Comparison of ENCODE assay signal across 10 mouse cellular contexts in genomic region chr3:88381389-88382315, GRCm38 (mm10). TPM values are rescaled to one million over a fixed set of nuclear protein-coding genes. Genes with fewer than 3 reads are reported as not detected.
DNase-seq lines count a peak whose midpoint lies in the region; ATAC-seq and TF ChIP-seq lines count a peak whose summit lies in the region.
"Not testable (repeated sequence)": the region's sequence is repeated elsewhere in the genome, so short reads cannot be mapped to it uniquely, and the experiment has no call there.
"Had no signal": no experiment of that assay in that cellular context is flagged by ENCODE, and none has a peak within 500 bp of the region (broad histone marks: within the 10 kb centered on the region; RNA-seq: fewer than 3 reads in every experiment).

No protein-coding gene starts in this region.

- H3K27me3 ChIP-seq in heart, postnatal 0 days (ENCODE audit: control insufficient read depth, insufficient read depth, low read length); kidney, embryonic 15.5 days; liver, embryonic 13.5 days; midbrain, embryonic 13.5 days: not testable (repeated sequence)

- not testable (repeated sequence) for H3K9me3 ChIP-seq in heart, postnatal 0 days (replicated peaks; ENCODE audit: control insufficient read depth, low read length); kidney, embryonic 15.5 days (replicated peaks); liver, embryonic 13.5 days (replicated peaks); midbrain, embryonic 13.5 days

- H3K27ac ChIP-seq in heart, postnatal 0 days (ENCODE audit: low read depth); liver, embryonic 13.5 days: not testable (repeated sequence)
- peak overlapping the region; percentile 70 for H3K27ac ChIP-seq in kidney, embryonic 15.5 days
- peak overlapping the region; percentile 77 for H3K27ac ChIP-seq in midbrain, embryonic 13.5 days

- ATAC-seq in erythroid progenitor cell, adult 5-6 weeks (replicated peaks; ENCODE audit: low FRiP score, poor library complexity, severe bottlenecking) = peak; percentile 79
- 0 out of 2 replicates have a peak, but pooled peaks have one; percentile 31 for ATAC-seq in heart, postnatal 0 days (ENCODE audit: insufficient read depth, low read depth)
- ATAC-seq in kidney, embryonic 15.5 days (replicated peaks; ENCODE audit: low FRiP score) = peak; percentile 89
- peak; percentile 75 for ATAC-seq in liver, embryonic 13.5 days (ENCODE audit: low read depth)
- ATAC-seq in midbrain, embryonic 13.5 days = peak; percentile 91

- not testable (repeated sequence) for H3K4me3 ChIP-seq in heart, postnatal 0 days (ENCODE audit: low read depth, low read length); liver, embryonic 13.5 days (replicated peaks)
- peak overlapping the region; percentile 31 for H3K4me3 ChIP-seq in kidney, embryonic 15.5 days (replicated peaks)
- H3K4me3 ChIP-seq in midbrain, embryonic 13.5 days (replicated peaks) = peak overlapping the region; percentile 28

- peak; percentile 57 to 62 for DNase-seq in B cell, adult 2 months
- DNase-seq in adrenal gland, postnatal 10 days = peak; percentile 51
- not testable (repeated sequence) for DNase-seq in heart, postnatal 0 days (ENCODE audit: low spot score); liver, embryonic 13.5 days
- DNase-seq in right cerebral cortex, adult 18-20 months = peak; percentile 34

- not testable (repeated sequence) for H3K4me2 ChIP-seq in heart, postnatal 0 days (ENCODE audit: low read depth, low read length)
- peak overlapping the region; percentile 59 for H3K4me2 ChIP-seq in kidney, embryonic 15.5 days
- peak overlapping the region; percentile 51 for H3K4me2 ChIP-seq in liver, embryonic 13.5 days
- H3K4me2 ChIP-seq in midbrain, embryonic 13.5 days (replicated peaks) = peak overlapping the region; percentile 50

- H3K4me1 ChIP-seq in heart, postnatal 0 days (ENCODE audit: control insufficient read depth, insufficient read depth); kidney, embryonic 15.5 days; liver, embryonic 13.5 days (replicated peaks); midbrain, embryonic 13.5 days (replicated peaks): not testable (repeated sequence)

- not testable (repeated sequence) for H3K36me3 ChIP-seq in heart, postnatal 0 days (replicated peaks; ENCODE audit: control insufficient read depth, insufficient read depth, low read length); kidney, embryonic 15.5 days; liver, embryonic 13.5 days; midbrain, embryonic 13.5 days

- WGBS in heart, postnatal 0 days = 15% methylated on average over 17 of the region's 22 CpGs
- 5% methylated on average over 22 of the region's 22 CpGs for WGBS in kidney, embryonic 15.5 days
- WGBS in liver, embryonic 13.5 days (ENCODE audit: insufficient replicate concordance) = 16% methylated on average over 17 of the region's 22 CpGs
- 4% methylated on average over 20 of the region's 22 CpGs for WGBS in midbrain, embryonic 13.5 days

- H3K9ac ChIP-seq in heart, postnatal 0 days (replicated peaks; ENCODE audit: low read depth, low read length); kidney, embryonic 15.5 days; liver, embryonic 13.5 days: not testable (repeated sequence)
- peak overlapping the region; percentile 41; the same call in 1 of the 2 replicates for H3K9ac ChIP-seq in midbrain, embryonic 13.5 days (replicated peaks)

- not testable (repeated sequence) for TF ChIP-seq CTCF in heart, postnatal 0 days (IDR thresholded peaks at IDR 0.05; ENCODE audit: low read depth)

- TF ChIP-seq EP300 in heart, postnatal 0 days (IDR thresholded peaks at IDR 0.05; ENCODE audit: low read depth) = not testable (repeated sequence)

RNA-seq across cellular contexts. Expression of gene Bglap, which starts 2.6 kb away (rescaled TPM):
- 100 to 1,000 TPM in 1 of 2 experiments, 1 to 10 TPM in 1; 1.6 to 106 TPM for total RNA-seq in adrenal gland, postnatal 10 days (2021)
- total RNA-seq in erythroid progenitor cell, adult 5-6 weeks (2015; ENCODE audit: low replicate concordance) = 3.6 TPM in 1 of 2 replicates, not detected in the other
- total RNA-seq in erythroid progenitor cell, adult 5-6 weeks (2017; ENCODE audit: low replicate concordance) = not detected in 2 replicates
- total RNA-seq in heart, postnatal 0 days (2014; rRNA removed; ENCODE audit: low replicate concordance) = not detected in 2 replicates
- polyA plus RNA-seq in heart, postnatal 0 days (2015; fragmentation: Nextera tagmentation; extraction: Ambion mirVana) = not detected in 2 replicates
- polyA plus RNA-seq in kidney, embryonic 15.5 days (2015; fragmentation: Nextera tagmentation; extraction: Ambion mirVana) = 5.6 TPM in 1 of 2 replicates, not detected in the other
- not detected in 2 replicates for polyA plus RNA-seq in liver, embryonic 13.5 days (2015; fragmentation: Nextera tagmentation; extraction: Ambion mirVana)
- polyA plus RNA-seq in midbrain, embryonic 13.5 days (2015; fragmentation: Nextera tagmentation; extraction: Ambion mirVana) = not detected in 2 replicates
- total RNA-seq: gastrocnemius, adult 8-10 months had no signal

RNA-seq across cellular contexts. Expression of gene Bglap2, which starts 3.2 kb away (rescaled TPM):
- total RNA-seq in adrenal gland, postnatal 10 days (2021) = 10 to 100 TPM in 1 of 2 experiments, not detected in 1; 24.0 TPM
- total RNA-seq in erythroid progenitor cell, adult 5-6 weeks (2015; ENCODE audit: low replicate concordance) = not detected in 2 replicates
- total RNA-seq in erythroid progenitor cell, adult 5-6 weeks (2017; ENCODE audit: low replicate concordance) = 3.9 TPM in 1 of 2 replicates, not detected in the other
- not detected in 2 replicates for total RNA-seq in heart, postnatal 0 days (2014; rRNA removed; ENCODE audit: low replicate concordance)
- polyA plus RNA-seq in heart, postnatal 0 days (2015; fragmentation: Nextera tagmentation; extraction: Ambion mirVana) = not detected in 2 replicates
- 3.4 TPM in 1 of 2 replicates, not detected in the other for polyA plus RNA-seq in kidney, embryonic 15.5 days (2015; fragmentation: Nextera tagmentation; extraction: Ambion mirVana)
- not detected in 2 replicates for polyA plus RNA-seq in liver, embryonic 13.5 days (2015; fragmentation: Nextera tagmentation; extraction: Ambion mirVana)
- polyA plus RNA-seq in midbrain, embryonic 13.5 days (2015; fragmentation: Nextera tagmentation; extraction: Ambion mirVana) = not detected in 2 replicates
- total RNA-seq: adrenal gland, postnatal 4 days; gastrocnemius, adult 8-10 months had no signal

RNA-seq across cellular contexts. Expression of gene Bglap3, which starts 9.1 kb away (rescaled TPM):
- total RNA-seq in adrenal gland, postnatal 10 days (2021) = 10 to 100 TPM in 1 of 2 experiments, under 1 TPM in 1; 0.67 to 16.9 TPM
- total RNA-seq in erythroid progenitor cell, adult 5-6 weeks (2015; ENCODE audit: low replicate concordance) = not detected in 2 replicates
- not detected in 2 replicates for total RNA-seq in erythroid progenitor cell, adult 5-6 weeks (2017; ENCODE audit: low replicate concordance)
- not detected in 2 replicates for total RNA-seq in heart, postnatal 0 days (2014; rRNA removed; ENCODE audit: low replicate concordance)
- polyA plus RNA-seq in heart, postnatal 0 days (2015; fragmentation: Nextera tagmentation; extraction: Ambion mirVana) = not detected in 2 replicates
- 0.39 and 0.48 TPM in 2 replicates for polyA plus RNA-seq in kidney, embryonic 15.5 days (2015; fragmentation: Nextera tagmentation; extraction: Ambion mirVana)
- 0.17 and 0.29 TPM in 2 replicates for polyA plus RNA-seq in liver, embryonic 13.5 days (2015; fragmentation: Nextera tagmentation; extraction: Ambion mirVana)
- not detected in 2 replicates for polyA plus RNA-seq in midbrain, embryonic 13.5 days (2015; fragmentation: Nextera tagmentation; extraction: Ambion mirVana)
- total RNA-seq: gastrocnemius, adult 8-10 months had no signal

RNA-seq across cellular contexts. Expression of gene Paqr6, which starts 17.3 kb away (rescaled TPM):
- 1 to 10 TPM; 2.7 to 4.2 TPM for total RNA-seq in adrenal gland, postnatal 10 days (2021)
- not detected in 2 replicates for total RNA-seq in erythroid progenitor cell, adult 5-6 weeks (2015; ENCODE audit: low replicate concordance)
- 1.3 TPM in 1 of 2 replicates, not detected in the other for total RNA-seq in erythroid progenitor cell, adult 5-6 weeks (2017; ENCODE audit: low replicate concordance)
- not detected in 2 replicates for total RNA-seq in heart, postnatal 0 days (2014; rRNA removed; ENCODE audit: low replicate concordance)
- polyA plus RNA-seq in heart, postnatal 0 days (2015; fragmentation: Nextera tagmentation; extraction: Ambion mirVana) = 1.2 and 1.7 TPM in 2 replicates
- polyA plus RNA-seq in kidney, embryonic 15.5 days (2015; fragmentation: Nextera tagmentation; extraction: Ambion mirVana) = 11.9 and 14.5 TPM in 2 replicates
- 7.5 and 7.7 TPM in 2 replicates for polyA plus RNA-seq in liver, embryonic 13.5 days (2015; fragmentation: Nextera tagmentation; extraction: Ambion mirVana)
- polyA plus RNA-seq in midbrain, embryonic 13.5 days (2015; fragmentation: Nextera tagmentation; extraction: Ambion mirVana) = 0.77 and 1.0 TPM in 2 replicates

RNA-seq across cellular contexts. Expression of gene Pmf1, which starts 28.5 kb away (rescaled TPM):
- 10 to 100 TPM; 60.2 to 62.6 TPM for total RNA-seq in adrenal gland, postnatal 10 days (2021)
- 182 and 196 TPM in 2 replicates for total RNA-seq in erythroid progenitor cell, adult 5-6 weeks (2015; ENCODE audit: low replicate concordance)
- 100 and 121 TPM in 2 replicates for total RNA-seq in erythroid progenitor cell, adult 5-6 weeks (2017; ENCODE audit: low replicate concordance)
- total RNA-seq in heart, postnatal 0 days (2014; rRNA removed; ENCODE audit: low replicate concordance) = 86.0 and 116 TPM in 2 replicates
- polyA plus RNA-seq in heart, postnatal 0 days (2015; fragmentation: Nextera tagmentation; extraction: Ambion mirVana) = 62.9 and 65.8 TPM in 2 replicates
- polyA plus RNA-seq in kidney, embryonic 15.5 days (2015; fragmentation: Nextera tagmentation; extraction: Ambion mirVana) = 152 TPM in 2 replicates
- polyA plus RNA-seq in liver, embryonic 13.5 days (2015; fragmentation: Nextera tagmentation; extraction: Ambion mirVana) = 97.1 and 105 TPM in 2 replicates
- 51.7 and 56.8 TPM in 2 replicates for polyA plus RNA-seq in midbrain, embryonic 13.5 days (2015; fragmentation: Nextera tagmentation; extraction: Ambion mirVana)

Comparison
In these comparisons a context has a peak if more than half of its experiments do, and no peak if none do; other contexts are left out.
1. ATAC-seq: peak in every context shown above with its lines; median percentile 91 in midbrain, embryonic 13.5 days; 89 in kidney, embryonic 15.5 days; 79 in erythroid progenitor cell, adult 5-6 weeks; 75 in liver, embryonic 13.5 days; 31 in heart, postnatal 0 days.